Mouse (Mus musculus) heart, embryonic 10.5 days (tissue): Measurements from ENCODE around the gene Zbtb45. TPM values are rescaled to one million over a fixed set of nuclear protein-coding genes. Genes with fewer than 3 reads are reported as not detected.
A peak's percentile ranks its signal among the peaks of the same experiment; 100 is the strongest.

ENCODE experiments used
- DNase-seq: peaks from one replicate; pipeline ENCODE4 v3.0.0-alpha.2; 2017; ENCODE audit warnings: low spot score
- H3K27ac ChIP-seq: fragments of 300-500 bp; sonication (generic); 2 replicates; pipeline ENCODE4 v1.5.1; 2016; ENCODE audit warnings: mild to moderate bottlenecking
- H3K27me3 ChIP-seq: fragments of 300-500 bp; sonication (generic); 2 replicates; pipeline ENCODE4 v1.6.1; 2016; ENCODE audit warnings: mild to moderate bottlenecking; ENCODE audit not compliant: poor library complexity, insufficient read depth, severe bottlenecking
- H3K36me3 ChIP-seq: fragments of 300-500 bp; sonication (generic); 2 replicates; pipeline ENCODE4 v1.6.1; 2016; ENCODE audit warnings: mild to moderate bottlenecking, moderate library complexity
- H3K4me1 ChIP-seq: fragments of 300-500 bp; sonication (generic); 2 replicates; pipeline ENCODE4 v1.6.1; 2016; ENCODE audit warnings: mild to moderate bottlenecking
- H3K4me3 ChIP-seq: fragments of 300-500 bp; sonication (generic); 2 replicates; pipeline ENCODE4 v1.5.1; 2016; ENCODE audit warnings: mild to moderate bottlenecking, moderate library complexity
- H3K9me3 ChIP-seq: fragments of 300-500 bp; sonication (generic); 2 replicates; pipeline ENCODE4 v1.6.1; 2016; ENCODE audit warnings: mild to moderate bottlenecking, moderate library complexity
- WGBS: fragments of 180-500 bp; shearing (Covaris S2); methylation state at CpG from one replicate; pipeline ENCODE4 v1.1.7; 2016; 5-methylcytosine and 5-hydroxymethylcytosine counted together
- polyA plus RNA-seq: library from polyadenylated mRNA; unstranded; fragments of >200 nt; fragmentation: Nextera tagmentation; extraction: Ambion mirVana; gene quantifications from 2 replicates; pipeline ENCODE4 v1.2.1, GENCODE M21; 2016

Zbtb45 gene
- 18.2 and 20.8 TPM in 2 replicates for polyA plus RNA-seq

- Histone ChIP-seq H3K27ac (peak within 1 kb of the TSS; percentile 96), H3K36me3 (peaks cover 26% of the 10 kb centered on the region), H3K4me3 (peak within 1 kb of the TSS; percentile 82), H3K27me3 (peaks cover 27% of the 10 kb centered on the region), H3K4me1 (peaks cover 18% of the 10 kb centered on the region), H3K9me3 (peaks cover 3% of the 10 kb centered on the region; the same call in 1 of the 2 replicates)
- no peak for DNase-seq
- WGBS = 18% methylated on average over 26 of the region's 26 CpGs
Measured at GRCm38 (mm10) chr7:13010005-13010908, at the start of gene Zbtb45. Gene Zbtb45 (minus strand): TSS chr7:13010034.

GRCm38 (mm10) chr7:13059536-13059935 is 49.7 kb upstream of the Zbtb45 start:
- WGBS = 89% methylated on average over 9 of the region's 9 CpGs
- Histone ChIP-seq H3K4me1 (no peaks in the 10 kb centered on the region), H3K36me3 (no peaks in the 10 kb centered on the region), H3K27me3 (no peaks in the 10 kb centered on the region), H3K4me3 (no peak overlapping the region), H3K27ac (no peak overlapping the region), H3K9me3 (peaks cover 5% of the 10 kb centered on the region; the same call in 1 of the 2 replicates)
- no peak for DNase-seq

GRCm38 (mm10) chr7:13056913-13057700 is 47.3 kb upstream of the Zbtb45 start:
- H3K36me3 ChIP-seq = no peaks in the 10 kb centered on the region
- no peak for DNase-seq
- WGBS = 61% methylated on average over 8 of the region's 8 CpGs
- no peaks in the 10 kb centered on the region for H3K9me3 ChIP-seq
- no peaks in the 10 kb centered on the region for H3K27me3 ChIP-seq
- no peaks in the 10 kb centered on the region for H3K4me1 ChIP-seq
- H3K27ac ChIP-seq = no peak overlapping the region
- no peak overlapping the region for H3K4me3 ChIP-seq

GRCm38 (mm10) chr7:13054287-13055010 is 44.6 kb upstream of the Zbtb45 start, which contains the start of gene Mzf1:
Gene Mzf1 (minus strand): TSS chr7:13054764.
- Histone ChIP-seq H3K4me3 (peak within 1 kb of the TSS; percentile 78), H3K27me3 (no peaks in the 10 kb centered on the region), H3K9me3 (no peaks in the 10 kb centered on the region), H3K36me3 (no peaks in the 10 kb centered on the region), H3K27ac (peak within 1 kb of the TSS; percentile 92), H3K4me1 (no peaks in the 10 kb centered on the region)
- WGBS = under 1% methylated on average over 41 of the region's 41 CpGs
- peak; percentile 97 for DNase-seq

GRCm38 (mm10) chr7:13053961-13054286 is 44.1 kb upstream of the Zbtb45 start:
- 4% methylated on average over 15 of the region's 15 CpGs for WGBS
- H3K4me1 ChIP-seq = no peaks in the 10 kb centered on the region
- no peaks in the 10 kb centered on the region for H3K27me3 ChIP-seq
- no peaks in the 10 kb centered on the region for H3K36me3 ChIP-seq
- no peaks in the 10 kb centered on the region for H3K9me3 ChIP-seq
- no peak for DNase-seq
- peak overlapping the region; percentile 92 for H3K27ac ChIP-seq
- H3K4me3 ChIP-seq = peak overlapping the region; percentile 78

- no peak for DNase-seq
- Histone ChIP-seq H3K27me3 (no peaks in the 10 kb centered on the region), H3K4me3 (peak overlapping the region; percentile 78), H3K9me3 (no peaks in the 10 kb centered on the region), H3K4me1 (no peaks in the 10 kb centered on the region), H3K27ac (peak overlapping the region; percentile 92; the same call in 1 of the 2 replicates), H3K36me3 (no peaks in the 10 kb centered on the region)
- 90% methylated on average over 2 of the region's 2 CpGs for WGBS
Measured at GRCm38 (mm10) chr7:13053501-13053900, 43.7 kb upstream of the Zbtb45 start.

GRCm38 (mm10) chr7:13053001-13053400 is 43.2 kb upstream of the Zbtb45 start:
- 85% methylated on average over 13 of the region's 13 CpGs for WGBS
- DNase-seq = no peak
- Histone ChIP-seq H3K4me3 (no peak overlapping the region), H3K27ac (no peak overlapping the region), H3K36me3 (no peaks in the 10 kb centered on the region), H3K4me1 (no peaks in the 10 kb centered on the region), H3K9me3 (no peaks in the 10 kb centered on the region), H3K27me3 (no peaks in the 10 kb centered on the region)

GRCm38 (mm10) chr7:13046084-13046483 is 36.2 kb upstream of the Zbtb45 start:
- WGBS = 6% methylated on average over 2 of the region's 2 CpGs
- Histone ChIP-seq H3K27ac (no peak overlapping the region), H3K36me3 (no peaks in the 10 kb centered on the region)

GRCm38 (mm10) chr7:13044254-13044625 is 34.4 kb upstream of the Zbtb45 start:
- Histone ChIP-seq H3K27me3 (peaks cover 45% of the 10 kb centered on the region), H3K36me3 (no peaks in the 10 kb centered on the region), H3K4me1 (peaks cover 18% of the 10 kb centered on the region), H3K27ac (peak overlapping the region; percentile 37; the same call in 1 of the 2 replicates), H3K9me3 (peaks cover 7% of the 10 kb centered on the region; the same call in 1 of the 2 replicates), H3K4me3 (peak overlapping the region; percentile 61)
- WGBS = 2% methylated on average over 23 of the region's 23 CpGs
- DNase-seq = no peak

More at GRCm38 (mm10) chr7:13046084-13046483, 36.2 kb upstream of the Zbtb45 start:
- Histone ChIP-seq H3K4me3 (no peak overlapping the region), H3K27me3 (peaks cover 45% of the 10 kb centered on the region), H3K4me1 (peaks cover 15% of the 10 kb centered on the region), H3K9me3 (peaks cover 7% of the 10 kb centered on the region; the same call in 1 of the 2 replicates)
- peak; percentile 84 for DNase-seq

GRCm38 (mm10) chr7:13043445-13044253 is 33.8 kb upstream of the Zbtb45 start:
- Histone ChIP-seq H3K4me1 (peaks cover 24% of the 10 kb centered on the region), H3K36me3 (no peaks in the 10 kb centered on the region), H3K9me3 (peaks cover 7% of the 10 kb centered on the region; the same call in 1 of the 2 replicates), H3K4me3 (peak overlapping the region; percentile 61), H3K27me3 (peaks cover 45% of the 10 kb centered on the region), H3K27ac (peak overlapping the region; percentile 37; the same call in 1 of the 2 replicates)
- DNase-seq = no peak
- 5% methylated on average over 88 of the region's 88 CpGs for WGBS

- 29% methylated on average over 16 of the region's 16 CpGs for WGBS
- Histone ChIP-seq H3K9me3 (peaks cover 7% of the 10 kb centered on the region; the same call in 1 of the 2 replicates), H3K36me3 (no peaks in the 10 kb centered on the region), H3K27me3 (peaks cover 45% of the 10 kb centered on the region), H3K4me1 (peaks cover 27% of the 10 kb centered on the region), H3K4me3 (peak overlapping the region; percentile 61), H3K27ac (0 out of 2 replicates have a peak overlapping the region, but pooled peaks have one; percentile 37)
- no peak for DNase-seq
Measured at GRCm38 (mm10) chr7:13043120-13043444, 33.2 kb upstream of the Zbtb45 start.

- 65% methylated on average over 6 of the region's 6 CpGs for WGBS
- peaks cover 45% of the 10 kb centered on the region for H3K27me3 ChIP-seq
- H3K9me3 ChIP-seq = peaks cover 7% of the 10 kb centered on the region; the same call in 1 of the 2 replicates
- no peak overlapping the region for H3K4me3 ChIP-seq
- no peaks in the 10 kb centered on the region for H3K36me3 ChIP-seq
- H3K4me1 ChIP-seq = peaks cover 27% of the 10 kb centered on the region
- DNase-seq = no peak
- no peak overlapping the region for H3K27ac ChIP-seq
Measured at GRCm38 (mm10) chr7:13042511-13042910, 32.7 kb upstream of the Zbtb45 start.
